In the genomic region with DNA sequence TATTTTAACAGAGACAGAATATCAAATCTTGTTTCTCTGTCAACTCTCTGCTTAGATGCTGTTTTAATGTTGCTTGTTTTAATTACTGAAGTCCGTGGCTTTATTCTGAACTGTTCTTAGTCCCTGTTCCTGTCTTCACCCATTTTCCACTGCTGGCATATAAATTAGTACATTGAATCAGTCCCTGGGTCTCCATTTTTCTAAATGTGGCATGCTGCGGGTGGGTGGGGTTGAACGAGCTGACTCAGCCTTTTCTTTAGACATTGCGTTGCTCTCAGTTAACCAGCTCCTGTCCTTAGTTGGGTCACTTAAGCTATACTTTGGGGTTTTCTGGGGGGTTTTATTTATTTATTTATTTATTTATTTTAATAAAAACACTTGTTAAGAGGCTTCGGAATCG, we compare ENCODE assay signal across 11 mouse cellular contexts. TPM values are rescaled to one million over a fixed set of nuclear protein-coding genes. Genes with fewer than 3 reads are reported as not detected.
DNase-seq lines count a peak whose midpoint lies in the region; ATAC-seq and TF ChIP-seq lines count a peak whose summit lies in the region.
"Had no signal": no experiment of that assay in that cellular context is flagged by ENCODE, and none has a peak within 500 bp of the region (broad histone marks: within the 10 kb centered on the region; RNA-seq: fewer than 3 reads in every experiment).

No protein-coding gene starts in this region.

- peak overlapping the region; percentile 74; the same call in 1 of the 2 replicates for H3K4me2 ChIP-seq in lung, embryonic 14.5 days
- H3K4me2 ChIP-seq in embryonic facial prominence, embryonic 13.5 days, result peak overlapping the region; percentile 73
- peak overlapping the region; percentile 72 for H3K4me2 ChIP-seq in liver, embryonic 15.5 days

- H3K9me3 ChIP-seq in lung, embryonic 14.5 days (ENCODE audit: low read depth, low read length), result no peaks in the 10 kb centered on the region
- no peaks in the 10 kb centered on the region for H3K9me3 ChIP-seq in embryonic facial prominence, embryonic 13.5 days
- no peaks in the 10 kb centered on the region for H3K9me3 ChIP-seq in liver, embryonic 15.5 days (replicated peaks)

- H3K27me3 ChIP-seq in lung, embryonic 14.5 days (ENCODE audit: insufficient read depth, low read length), result 0 out of 2 replicates have a peak, but pooled peaks cover 5% of the 10 kb centered on the region
- H3K27me3 ChIP-seq in embryonic facial prominence, embryonic 13.5 days, result peaks cover 17% of the 10 kb centered on the region
- no peaks in the 10 kb centered on the region for H3K27me3 ChIP-seq in liver, embryonic 15.5 days

- no peaks in the 10 kb centered on the region for H3K36me3 ChIP-seq in lung, embryonic 14.5 days (ENCODE audit: insufficient read depth)
- H3K36me3 ChIP-seq in embryonic facial prominence, embryonic 13.5 days, result no peaks in the 10 kb centered on the region
- peaks cover 23% of the 10 kb centered on the region for H3K36me3 ChIP-seq in liver, embryonic 15.5 days (replicated peaks)

- peak overlapping the region; percentile 73; the same call in 1 of the 2 replicates for H3K4me3 ChIP-seq in lung, embryonic 14.5 days (ENCODE audit: low read depth, low read length)
- H3K4me3 ChIP-seq in embryonic facial prominence, embryonic 13.5 days, result peak overlapping the region; percentile 74; the same call in 1 of the 2 replicates
- H3K4me3 ChIP-seq in liver, embryonic 15.5 days (replicated peaks), result peak overlapping the region; percentile 95

- no peak overlapping the region for H3K9ac ChIP-seq in lung, embryonic 14.5 days
- no peak overlapping the region for H3K9ac ChIP-seq in embryonic facial prominence, embryonic 13.5 days
- H3K9ac ChIP-seq in liver, embryonic 15.5 days, result peak overlapping the region; percentile 99
- H3K9ac ChIP-seq: forebrain, postnatal 0 days had no signal

- 54% methylated on average over 6 of the region's 6 CpGs for WGBS in lung, embryonic 14.5 days
- WGBS in embryonic facial prominence, embryonic 13.5 days, result 66% methylated on average over 6 of the region's 6 CpGs
- 34% methylated on average over 6 of the region's 6 CpGs for WGBS in liver, embryonic 15.5 days (ENCODE audit: insufficient replicate concordance)

- TF ChIP-seq CTCF in lung, embryonic 14.5 days (IDR thresholded peaks at IDR 0.05; ENCODE audit: low read depth), result no peak

- H3K4me1 ChIP-seq in lung, embryonic 14.5 days (ENCODE audit: insufficient read depth), result peaks cover 3% of the 10 kb centered on the region; the same call in 1 of the 2 replicates
- peaks cover 14% of the 10 kb centered on the region for H3K4me1 ChIP-seq in embryonic facial prominence, embryonic 13.5 days
- peaks cover 70% of the 10 kb centered on the region for H3K4me1 ChIP-seq in liver, embryonic 15.5 days (replicated peaks)

- no peak overlapping the region for H3K27ac ChIP-seq in lung, embryonic 14.5 days (ENCODE audit: low read depth)
- no peak overlapping the region for H3K27ac ChIP-seq in embryonic facial prominence, embryonic 13.5 days
- peak overlapping the region; percentile 93 for H3K27ac ChIP-seq in liver, embryonic 15.5 days (replicated peaks)

- no peak for ATAC-seq in lung, embryonic 14.5 days (ENCODE audit: insufficient read depth)
- no peak for ATAC-seq in embryonic facial prominence, embryonic 13.5 days (ENCODE audit: insufficient number of reproducible peaks, insufficient read depth, low FRiP score, low TSS enrichment, low read depth)
- no peak for ATAC-seq in liver, embryonic 15.5 days (ENCODE audit: insufficient read depth)
- ATAC-seq: forebrain, postnatal 0 days; intestine, embryonic 16.5 days had no signal

- no peak for DNase-seq in lung, embryonic 14.5 days
- no peak for DNase-seq in lung, postnatal 4 days
- DNase-seq in adipocyte (ENCODE audit: low spot score), result peak; percentile 20
- no peak for DNase-seq in gastrocnemius, postnatal 25 days
- no peak for DNase-seq in testis, postnatal 10 days (ENCODE audit: low spot score)
- no peak for DNase-seq in adrenal gland, adult 2 months
- DNase-seq: cerebellum, postnatal 25 days; forebrain, postnatal 0 days had no signal

RNA-seq across cellular contexts. Expression of gene Ell2, which starts 3.6 kb away (rescaled TPM):
- 3.7 and 5.6 TPM in 2 replicates for polyA plus RNA-seq in lung, embryonic 14.5 days (2014; fragmentation: Nextera tagmentation; extraction: Ambion mirVana)
- 6.6 and 7.2 TPM in 2 replicates for polyA plus RNA-seq in embryonic facial prominence, embryonic 13.5 days (2015; fragmentation: Nextera tagmentation; extraction: Ambion mirVana)
- polyA plus RNA-seq in liver, embryonic 15.5 days (2015; fragmentation: Nextera tagmentation; extraction: Ambion mirVana), result 34.0 and 34.2 TPM in 2 replicates
- 10 to 100 TPM; 21.9 to 31.8 TPM for total RNA-seq in gastrocnemius, postnatal 25 days (2021)
- 100 to 1,000 TPM in 1 of 2 experiments, 10 to 100 TPM in 1; 49.6 to 165 TPM for total RNA-seq in adrenal gland, adult 2 months (2021)
- 1.8 and 2.2 TPM in 2 replicates for polyA plus RNA-seq in adrenal gland, adult 2 months (2012; rRNA removed)
